Mouse (Mus musculus): ENCODE measurements around the gene Prcd. TPM values are rescaled to one million over a fixed set of nuclear protein-coding genes. Genes with fewer than 3 reads are reported as not detected.

Gene Prcd
- total RNA-seq, 2 experiments from 2014 or later: 12.5 to 13.2 TPM

Other genes starting within 250 kb of the Prcd start
- gene Rnf157, start 240.5 kb upstream of the Prcd start, total RNA-seq (2021): 1 to 10 TPM; 3.7 to 6.8 TPM
- gene Ubald2, start 219.4 kb upstream of the Prcd start, total RNA-seq (2021): 10 to 100 TPM; 19.1 to 22.5 TPM
- not detected for gene Qrich2, start 187.3 kb upstream of the Prcd start, total RNA-seq (2021)
- gene Prpsap1, start 159.3 kb upstream of the Prcd start, total RNA-seq (2021): 100 to 1,000 TPM in 1 of 2 experiments, 10 to 100 TPM in 1; 67.7 to 102 TPM
- gene Sphk1, start 122.6 kb upstream of the Prcd start, total RNA-seq (2021): 1 to 10 TPM; 1.9 to 2.5 TPM
- gene Ube2o, start 72.1 kb upstream of the Prcd start, total RNA-seq (2021): 10 to 100 TPM; 27.6 to 29.0 TPM
- gene Aanat, start 67.1 kb upstream of the Prcd start, total RNA-seq (2021): not detected
- 10 to 100 TPM; 12.1 to 17.6 TPM for gene Rhbdf2, start 26.5 kb upstream of the Prcd start, total RNA-seq (2021)
- 10 to 100 TPM; 26.0 to 42.7 TPM for gene Cygb, start 779 bp downstream of the Prcd start, total RNA-seq (2021)
- under 1 TPM in 1 of 2 experiments, not detected in 1; 0.32 TPM for gene St6galnac1, start 122.0 kb downstream of the Prcd start, total RNA-seq (2021)
- 10 to 100 TPM; 44.3 to 55.9 TPM for gene Mxra7, start 174.5 kb downstream of the Prcd start, total RNA-seq (2021)
- gene Mettl23, start 189.7 kb downstream of the Prcd start, total RNA-seq (2021): 10 to 100 TPM; 32.2 to 32.7 TPM
- gene Jmjd6, start 189.9 kb downstream of the Prcd start, total RNA-seq (2021): 10 to 100 TPM; 42.2 to 52.6 TPM
- gene Mfsd11, start 198.9 kb downstream of the Prcd start, total RNA-seq (2021): 10 to 100 TPM; 39.3 to 42.3 TPM
- gene Srsf2, start 199.6 kb downstream of the Prcd start, total RNA-seq (2021): 100 to 1,000 TPM; 228 to 275 TPM

All from adrenal gland, adult 18-20 months (tissue).